Comparison of ENCODE assay signal across 7 mouse cellular contexts in the genomic region with DNA sequence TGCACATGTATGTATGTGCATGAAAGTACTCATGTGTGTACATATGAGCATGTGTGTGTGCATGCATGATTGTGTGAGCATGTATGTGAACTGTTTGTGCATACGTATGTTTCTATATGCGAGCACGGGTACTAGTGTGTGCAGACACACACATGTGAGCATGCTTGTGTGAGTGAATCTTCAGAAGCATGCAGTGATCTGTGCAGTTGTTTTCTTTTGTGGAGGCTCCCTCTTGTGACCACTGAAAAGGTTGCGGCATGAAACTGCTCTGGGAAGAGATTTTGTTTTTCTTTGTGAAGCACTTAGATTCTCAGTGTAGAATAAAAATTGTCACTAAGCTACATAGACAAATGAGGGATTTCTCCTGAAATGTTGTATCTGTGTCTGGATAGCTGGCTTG.
DNase-seq lines count a peak whose midpoint lies in the region; ATAC-seq and TF ChIP-seq lines count a peak whose summit lies in the region.
"Not testable (repeated sequence)": the region's sequence is repeated elsewhere in the genome, so short reads cannot be mapped to it uniquely, and the experiment has no call there.

No protein-coding gene starts in this region.

- H3K9me3 ChIP-seq in forebrain, embryonic 13.5 days (replicated peaks); hindbrain, embryonic 15.5 days; limb, embryonic 13.5 days; midbrain, embryonic 11.5 days (ENCODE audit: control insufficient read depth, low read length); midbrain, postnatal 0 days (ENCODE audit: low read length); stomach, postnatal 0 days (ENCODE audit: control insufficient read depth, low read length): not testable (repeated sequence)

- not testable (repeated sequence) for H3K9ac ChIP-seq in forebrain, embryonic 13.5 days; hindbrain, embryonic 15.5 days; limb, embryonic 13.5 days; midbrain, embryonic 11.5 days (ENCODE audit: low read length); midbrain, postnatal 0 days (replicated peaks; ENCODE audit: low read length, poor library complexity, severe bottlenecking); stomach, postnatal 0 days (ENCODE audit: low read length)

- H3K4me2 ChIP-seq in forebrain, embryonic 13.5 days; hindbrain, embryonic 15.5 days; limb, embryonic 13.5 days (replicated peaks); midbrain, embryonic 11.5 days; midbrain, postnatal 0 days (ENCODE audit: low read depth, low read length, poor library complexity, severe bottlenecking); stomach, postnatal 0 days (replicated peaks; ENCODE audit: low read depth): not testable (repeated sequence)

- ATAC-seq in forebrain, embryonic 13.5 days = peak; percentile 72
- peak; percentile 65 for ATAC-seq in hindbrain, embryonic 15.5 days (ENCODE audit: low FRiP score, low read depth)
- peak; percentile 51; the same call in 1 of the 2 replicates for ATAC-seq in limb, embryonic 13.5 days (ENCODE audit: low FRiP score, low read depth)
- peak; percentile 64; the same call in 1 of the 2 replicates for ATAC-seq in midbrain, embryonic 11.5 days (ENCODE audit: low FRiP score)
- ATAC-seq in midbrain, postnatal 0 days (ENCODE audit: low FRiP score) = peak; percentile 69; the same call in 1 of the 2 replicates
- not testable (repeated sequence) for ATAC-seq in stomach, postnatal 0 days (ENCODE audit: low FRiP score, low TSS enrichment)

- TF ChIP-seq EP300 in stomach, postnatal 0 days (optimal IDR thresholded peaks at IDR 0.05) = not testable (repeated sequence)

- not testable (repeated sequence) for H3K27ac ChIP-seq in forebrain, embryonic 13.5 days; hindbrain, embryonic 15.5 days (replicated peaks); limb, embryonic 13.5 days; midbrain, embryonic 11.5 days (ENCODE audit: low read depth, low read length); midbrain, postnatal 0 days (ENCODE audit: low read depth, low read length); stomach, postnatal 0 days (replicated peaks)

- H3K4me3 ChIP-seq in forebrain, embryonic 13.5 days; hindbrain, embryonic 15.5 days; limb, embryonic 13.5 days; midbrain, embryonic 11.5 days (ENCODE audit: low read depth, low read length); midbrain, postnatal 0 days (ENCODE audit: low read depth, low read length); stomach, postnatal 0 days (ENCODE audit: low read depth, low read length): not testable (repeated sequence)

- peak; percentile 63 for TF ChIP-seq CTCF in midbrain, postnatal 0 days (IDR thresholded peaks at IDR 0.05)
- peak; percentile 40 for TF ChIP-seq CTCF in stomach, postnatal 0 days (IDR thresholded peaks at IDR 0.05; ENCODE audit: low read depth)

- 55% methylated on average over 4 of the region's 4 CpGs for WGBS in forebrain, embryonic 13.5 days
- WGBS in hindbrain, embryonic 15.5 days = 59% methylated on average over 3 of the region's 4 CpGs
- 73% methylated on average over 4 of the region's 4 CpGs for WGBS in limb, embryonic 13.5 days
- WGBS in midbrain, embryonic 11.5 days = 64% methylated on average over 3 of the region's 4 CpGs
- WGBS in midbrain, postnatal 0 days = 29% methylated on average over 4 of the region's 4 CpGs
- WGBS in stomach, postnatal 0 days = 64% methylated on average over 4 of the region's 4 CpGs

- DNase-seq in heart, adult 11 months = peak; percentile 28
- DNase-seq in midbrain, embryonic 11.5 days (ENCODE audit: low spot score, missing footprints) = peak; percentile 82
- DNase-seq in midbrain, postnatal 0 days (ENCODE audit: low spot score); stomach, postnatal 0 days (ENCODE audit: low spot score): not testable (repeated sequence)

- not testable (repeated sequence) for H3K36me3 ChIP-seq in forebrain, embryonic 13.5 days (ENCODE audit: poor library complexity, severe bottlenecking); hindbrain, embryonic 15.5 days; limb, embryonic 13.5 days; midbrain, embryonic 11.5 days (ENCODE audit: control insufficient read depth, insufficient read depth, low read length); midbrain, postnatal 0 days (ENCODE audit: insufficient read depth, low read length); stomach, postnatal 0 days (ENCODE audit: control insufficient read depth, insufficient read depth, low read length)

- 0 out of 2 replicates have a peak, but pooled peaks cover 16% of the 10 kb centered on the region for H3K4me1 ChIP-seq in forebrain, embryonic 13.5 days
- not testable (repeated sequence) for H3K4me1 ChIP-seq in hindbrain, embryonic 15.5 days (replicated peaks); limb, embryonic 13.5 days; midbrain, embryonic 11.5 days (ENCODE audit: control insufficient read depth, insufficient read depth, low read length); midbrain, postnatal 0 days (ENCODE audit: insufficient read depth, low read length); stomach, postnatal 0 days (replicated peaks; ENCODE audit: control insufficient read depth, insufficient read depth)

- peaks cover 21% of the 10 kb centered on the region for H3K27me3 ChIP-seq in forebrain, embryonic 13.5 days
- not testable (repeated sequence) for H3K27me3 ChIP-seq in hindbrain, embryonic 15.5 days; limb, embryonic 13.5 days; midbrain, embryonic 11.5 days (ENCODE audit: control insufficient read depth, insufficient read depth, low read length); midbrain, postnatal 0 days (ENCODE audit: insufficient read depth, low read length); stomach, postnatal 0 days (ENCODE audit: control insufficient read depth, insufficient read depth, low read length)
